Mouse (Mus musculus): ENCODE results near the gene Spen.
"Not testable (repeated sequence)": the region's sequence is repeated elsewhere in the genome, so short reads cannot be mapped to it uniquely, and the experiment has no call there.

The Spen gene

GRCm38 (mm10) chr4:141559131-141559897, 20.9 kb upstream of the Spen start:
- DNase-seq: peak; percentile 85

GRCm38 (mm10) chr4:141558658-141559057, 20.3 kb upstream of the Spen start:
- DNase-seq: no peak

GRCm38 (mm10) chr4:141556163-141556562, 17.8 kb upstream of the Spen start:
- not testable (repeated sequence) for DNase-seq

GRCm38 (mm10) chr4:141554255-141554865, 16.0 kb upstream of the Spen start:
- DNase-seq: not testable (repeated sequence)

- DNase-seq: no peak
Measured at GRCm38 (mm10) chr4:141552484-141552883, 14.1 kb upstream of the Spen start.

GRCm38 (mm10) chr4:141547299-141547698, 8.9 kb upstream of the Spen start:
- DNase-seq: no peak

GRCm38 (mm10) chr4:141546334-141547200, 8.2 kb upstream of the Spen start:
- DNase-seq: peak; percentile 90

GRCm38 (mm10) chr4:141545743-141546333, 7.4 kb upstream of the Spen start:
- DNase-seq: peak; percentile 100

- DNase-seq: peak; percentile 90
Measured at GRCm38 (mm10) chr4:141545071-141545742, 6.8 kb upstream of the Spen start.

GRCm38 (mm10) chr4:141544536-141544935, 6.1 kb upstream of the Spen start:
- DNase-seq: no peak

- DNase-seq: peak; percentile 40
Measured at GRCm38 (mm10) chr4:141543593-141543992, 5.2 kb upstream of the Spen start.

- no peak for DNase-seq
Measured at GRCm38 (mm10) chr4:141541851-141542250, 3.5 kb upstream of the Spen start.

GRCm38 (mm10) chr4:141540844-141541243, 2.4 kb upstream of the Spen start:
- no peak for DNase-seq

- no peak for DNase-seq
Measured at GRCm38 (mm10) chr4:141539213-141539767, 893 bp upstream of the Spen start.

- peak; percentile 65 for DNase-seq
Measured at GRCm38 (mm10) chr4:141537706-141538407, 540 bp downstream of the Spen start.

GRCm38 (mm10) chr4:141537226-141537610, 1.2 kb downstream of the Spen start:
- no peak for DNase-seq

- peak; percentile 81 for DNase-seq
Measured at GRCm38 (mm10) chr4:141536291-141537225, 1.8 kb downstream of the Spen start.

- peak; percentile 76 for DNase-seq
Measured at GRCm38 (mm10) chr4:141534947-141535680, 3.3 kb downstream of the Spen start.

- DNase-seq: no peak
Measured at GRCm38 (mm10) chr4:141530979-141531378, 7.4 kb downstream of the Spen start.

- no peak for DNase-seq
Measured at GRCm38 (mm10) chr4:141528938-141529337, 9.5 kb downstream of the Spen start.
